Mouse (Mus musculus) layer of hippocampus, postnatal 10 days (tissue): Measurements from ENCODE around the gene Txn1. TPM values are rescaled to one million over a fixed set of nuclear protein-coding genes. Genes with fewer than 3 reads are reported as not detected.

Source experiments
- DNase-seq, 2 experiments: peaks; one replicate each; pipeline ENCODE4 v3.0.0; 2021; ENCODE audit warnings: low spot score in 2 of 2
- total RNA-seq, 2 experiments: library from RNA; stranded (reverse); gene quantifications; 2 replicates each; pipeline ENCODE4 v1.2.3; 2021

The Txn1 gene
- total RNA-seq, 2 experiments from 2014 or later = 202 to 209 TPM

DNA sequence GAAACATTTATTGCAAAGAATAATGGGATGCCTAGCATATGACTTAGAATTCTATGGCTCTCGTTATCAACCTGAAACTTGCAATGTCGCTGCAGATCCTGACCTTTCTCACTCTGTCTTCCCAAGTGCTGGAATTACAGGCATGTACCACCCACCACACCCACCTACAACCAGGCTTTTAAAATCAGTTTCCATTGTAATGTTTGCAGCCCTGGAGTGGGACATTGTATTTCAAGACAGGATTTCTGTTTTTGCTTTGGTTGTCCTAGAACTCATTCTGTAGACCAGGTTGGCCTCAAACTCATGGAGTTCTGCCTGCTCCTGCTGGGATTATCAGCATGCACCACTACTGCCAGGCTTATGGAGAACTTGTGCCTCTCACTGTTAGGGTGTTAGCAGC lies 13.3 kb downstream of the Txn1 start:
- no peak for DNase-seq

DNA sequence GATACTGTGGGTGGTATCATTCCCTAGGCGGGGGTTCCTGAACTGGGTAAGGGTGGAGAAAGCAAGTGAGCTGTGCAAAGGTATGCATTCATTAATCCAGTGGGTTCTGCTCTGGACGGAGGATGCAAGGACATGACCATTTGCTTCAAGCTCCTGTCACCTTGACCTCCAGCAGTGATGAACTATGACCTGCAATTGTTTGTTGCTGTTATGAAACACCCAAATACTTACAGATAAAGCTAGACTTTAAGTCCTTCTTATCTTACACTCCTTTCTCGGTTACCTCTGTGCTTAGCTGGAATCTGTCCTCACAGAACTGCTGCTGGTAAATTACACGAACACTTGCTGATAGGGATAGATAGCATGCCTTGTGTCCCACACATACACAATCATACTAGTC lies 15.6 kb downstream of the Txn1 start:
- no peak for DNase-seq

DNA sequence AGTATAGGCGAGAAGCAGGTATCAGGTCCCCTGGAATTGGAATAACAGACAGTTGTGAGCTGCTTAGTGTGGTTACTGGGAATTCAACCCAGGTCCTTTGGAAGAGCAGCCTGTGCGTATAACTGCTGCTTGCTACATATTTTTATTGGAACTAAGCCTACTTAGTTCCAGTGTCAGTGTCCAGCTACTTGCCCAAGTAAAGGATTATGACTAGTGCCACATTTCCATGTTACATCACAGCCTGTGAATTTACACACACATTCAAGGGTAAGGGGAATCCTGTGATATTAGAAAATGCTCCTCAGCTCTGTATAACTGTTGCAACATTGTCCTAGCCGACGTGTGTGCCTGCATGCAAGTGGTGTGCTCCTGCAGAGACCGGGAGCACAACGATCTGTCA lies 18.9 kb downstream of the Txn1 start:
- no peak for DNase-seq

DNA sequence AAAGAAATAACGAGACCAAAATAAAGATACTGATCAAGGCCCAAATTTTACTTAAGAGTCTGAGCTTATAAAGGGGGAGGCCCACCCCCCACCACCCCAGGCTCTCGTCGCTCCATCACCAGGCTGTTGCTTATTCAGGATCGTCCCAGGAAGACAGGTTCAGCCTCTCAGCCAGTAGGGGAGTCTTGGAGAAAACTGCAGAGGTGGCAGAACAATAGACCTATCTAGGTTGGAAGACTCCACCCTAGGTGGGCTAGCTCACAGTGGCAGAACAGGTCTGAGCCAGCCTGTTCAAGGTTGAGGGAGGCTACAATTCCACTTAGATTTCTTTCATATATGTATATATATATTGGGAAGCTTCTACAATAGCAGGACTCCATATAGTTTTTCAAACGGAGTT lies 22.0 kb downstream of the Txn1 start:
- no peak for DNase-seq

DNA sequence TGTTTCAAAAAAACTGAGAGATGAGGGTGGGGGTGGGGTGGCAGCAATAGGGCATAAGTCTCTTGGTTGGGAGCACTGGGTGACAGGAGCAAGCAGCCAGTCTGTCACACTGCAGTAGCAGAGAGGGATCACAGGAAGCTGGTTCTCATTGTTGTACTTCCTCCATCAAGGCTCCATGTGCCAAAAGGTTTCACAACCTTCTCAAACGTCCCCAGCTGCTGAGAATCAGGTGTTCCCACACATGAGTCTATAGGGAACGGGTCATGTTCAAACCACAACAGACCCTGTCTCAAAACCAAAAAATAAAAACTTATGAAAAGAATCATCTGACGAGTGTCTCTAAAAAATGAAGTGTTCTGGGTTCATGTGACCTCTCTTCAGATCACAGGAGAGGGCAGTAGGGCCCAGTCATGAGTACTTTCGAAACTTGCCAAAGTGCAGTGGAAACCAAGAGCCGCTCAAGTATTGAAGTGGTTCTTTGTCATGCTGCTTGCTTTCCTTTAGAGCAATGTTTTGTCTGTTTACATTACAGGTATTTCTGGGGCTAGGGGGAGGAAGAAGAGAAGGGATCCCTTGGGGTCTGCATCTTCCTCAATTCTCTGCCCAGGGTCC lies 25.5 kb downstream of the Txn1 start:
- no peak for DNase-seq

DNA sequence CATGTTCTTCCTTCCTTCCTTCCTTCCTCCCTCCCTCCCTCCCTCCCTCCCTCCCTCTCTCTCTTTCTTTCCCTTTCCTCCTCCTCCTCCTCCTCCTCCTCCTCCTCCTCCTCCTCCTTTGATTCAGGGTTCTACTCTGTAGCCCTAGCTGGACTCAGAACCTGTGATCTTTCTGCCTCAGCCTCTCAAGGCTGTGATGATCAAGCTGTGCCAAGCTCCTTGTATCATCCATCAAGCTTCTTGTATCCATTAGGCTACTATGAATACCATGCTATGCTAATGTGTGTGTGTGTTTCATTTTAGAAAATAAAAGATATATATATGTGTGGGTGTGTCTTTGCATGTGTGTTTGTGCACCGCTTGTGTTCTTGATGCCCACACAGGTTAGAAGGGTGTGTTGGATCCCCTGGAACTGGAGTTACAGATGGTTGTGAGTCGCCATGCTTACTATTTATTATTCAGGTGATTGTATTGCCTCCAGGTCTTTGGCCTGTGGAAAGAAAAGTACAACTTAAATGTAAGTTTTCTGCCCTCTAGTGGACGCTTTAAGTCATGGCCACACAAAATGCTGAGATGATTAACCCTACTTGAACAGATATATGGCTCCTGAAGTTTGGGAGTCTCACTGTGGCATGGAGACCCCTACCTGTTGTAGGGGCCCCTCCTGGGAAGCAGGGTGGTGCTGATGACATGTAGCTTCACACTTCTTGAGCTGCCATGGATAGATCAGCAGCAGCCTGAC lies 28.6 kb downstream of the Txn1 start:
- DNase-seq = peak in 1 of 2 experiments; percentile 22

DNA sequence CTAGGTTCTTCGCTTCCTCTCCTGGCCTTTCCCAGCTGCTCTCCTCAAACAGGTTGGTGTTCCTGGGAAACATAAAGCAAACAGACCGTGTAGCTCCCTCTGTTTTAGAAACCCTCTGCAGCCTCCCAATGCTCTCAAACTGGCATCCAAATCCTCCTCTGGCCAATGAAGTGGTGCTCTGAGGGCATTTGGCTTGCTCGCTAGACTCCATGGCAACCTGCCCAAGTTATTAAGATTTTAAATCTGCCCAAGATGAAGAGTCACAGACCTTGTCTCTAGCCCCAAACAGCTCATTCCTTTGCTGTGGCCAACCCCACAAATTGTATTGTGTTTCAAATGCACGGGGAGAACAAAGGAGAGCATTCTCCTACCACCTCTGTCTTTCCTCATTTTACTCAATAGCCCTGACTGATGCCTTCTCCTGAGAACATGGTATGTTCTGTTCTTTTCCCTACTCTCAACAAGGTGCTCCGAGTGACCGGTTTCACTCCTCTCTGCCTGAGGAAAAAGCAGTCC lies 31.6 kb downstream of the Txn1 start:
- DNase-seq = no peak

DNA sequence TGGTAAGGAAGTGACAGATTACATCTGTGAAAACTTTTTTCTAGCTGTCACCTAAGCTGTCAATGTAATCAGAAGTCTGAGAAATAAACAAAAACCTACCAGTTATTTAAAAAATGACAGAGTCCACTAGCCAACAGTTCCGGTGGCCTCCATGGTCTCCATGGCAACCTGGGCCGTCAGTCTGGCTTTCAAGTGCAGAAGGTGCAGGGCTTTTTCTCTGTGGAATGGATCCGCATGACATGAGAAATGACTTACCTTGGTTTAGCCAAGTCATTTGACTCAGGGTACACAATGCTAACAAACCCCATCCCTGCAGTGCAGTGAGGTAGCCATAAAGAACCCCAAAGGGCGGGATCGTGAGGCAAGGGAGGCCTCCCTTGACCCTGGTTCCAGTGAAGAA lies 34.0 kb downstream of the Txn1 start:
- no peak for DNase-seq

DNA sequence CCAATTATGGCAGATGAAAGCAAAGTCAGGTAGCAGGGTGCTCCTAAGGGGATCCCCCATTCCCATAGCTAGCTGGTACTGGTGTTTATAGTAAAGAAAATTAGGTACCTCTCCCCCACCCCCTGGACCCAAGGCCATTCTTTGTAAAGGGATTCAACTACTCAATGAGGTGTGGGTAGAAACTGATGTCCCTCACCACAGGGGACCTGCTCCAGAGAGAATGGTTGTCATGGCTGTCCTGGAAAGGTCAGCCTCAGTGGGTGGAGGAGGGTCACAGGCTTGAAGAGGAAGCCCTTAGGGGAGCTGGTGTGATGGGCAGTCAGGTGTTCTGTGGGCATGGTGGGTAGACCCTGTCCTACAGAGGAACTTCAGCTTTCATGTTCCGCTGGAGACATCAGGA lies 35.7 kb downstream of the Txn1 start:
- DNase-seq = no peak

DNA sequence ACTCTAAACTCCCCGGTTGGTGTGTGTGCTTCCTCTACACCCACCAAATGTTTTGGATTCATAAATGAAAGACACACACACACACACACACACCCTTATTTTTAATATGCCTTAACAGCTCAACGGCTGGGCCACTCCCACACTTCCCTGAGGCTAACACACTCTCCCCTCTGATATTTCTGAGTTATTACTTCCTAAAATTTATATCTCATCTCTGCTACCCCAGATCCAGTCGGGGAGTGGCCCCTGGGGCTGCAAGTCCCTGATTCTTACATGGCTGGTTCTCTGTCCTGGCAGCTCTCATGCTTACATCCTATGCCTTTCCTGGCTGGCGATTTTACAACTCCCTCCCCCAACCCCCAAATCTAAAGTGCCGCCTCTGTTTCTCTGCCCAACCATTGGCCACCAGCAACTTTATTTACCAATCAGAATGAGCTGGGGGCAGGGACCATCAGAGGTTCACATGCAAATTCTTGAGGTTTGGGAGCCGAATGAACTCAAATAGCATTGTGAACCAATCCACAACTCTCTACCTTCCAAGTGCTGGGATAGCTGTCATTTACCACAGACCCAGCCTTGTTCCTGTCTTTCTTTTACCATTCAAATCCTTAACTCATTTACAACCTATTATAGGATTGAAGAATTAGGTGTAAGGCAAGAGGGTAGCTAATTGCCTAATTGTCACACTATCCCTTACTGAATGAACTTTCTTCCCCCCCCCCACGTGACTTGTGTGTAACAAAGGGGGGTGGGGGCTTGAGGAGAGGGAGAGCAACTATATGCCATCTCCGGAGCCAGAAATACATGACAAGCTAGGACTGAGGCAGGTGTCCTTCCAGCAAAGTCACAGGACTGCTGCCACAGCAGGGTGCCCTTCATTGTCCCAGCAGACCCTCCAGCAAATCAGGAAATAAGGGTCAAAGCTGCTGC lies 36.5 kb downstream of the Txn1 start:
- DNase-seq = no peak

DNA sequence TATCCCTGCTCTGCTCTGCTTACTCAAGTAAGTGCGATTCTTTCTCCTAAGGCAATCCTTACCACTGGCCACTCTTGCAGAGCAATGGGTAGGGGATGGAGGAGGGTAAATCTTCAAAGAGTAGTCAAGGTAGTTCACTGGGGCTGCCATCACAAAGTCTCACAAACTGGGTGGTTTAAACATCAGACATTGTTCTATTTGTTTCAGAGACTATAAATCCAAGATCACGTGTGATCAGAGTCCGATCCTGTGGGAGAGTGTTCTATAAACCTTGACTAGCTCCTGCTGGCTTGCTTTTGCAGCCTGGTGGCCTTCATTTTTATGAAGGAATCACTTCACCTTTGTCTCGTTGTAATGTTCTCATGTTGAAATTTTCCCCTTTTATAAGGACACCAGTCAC lies 39.5 kb downstream of the Txn1 start:
- no peak for DNase-seq

DNA sequence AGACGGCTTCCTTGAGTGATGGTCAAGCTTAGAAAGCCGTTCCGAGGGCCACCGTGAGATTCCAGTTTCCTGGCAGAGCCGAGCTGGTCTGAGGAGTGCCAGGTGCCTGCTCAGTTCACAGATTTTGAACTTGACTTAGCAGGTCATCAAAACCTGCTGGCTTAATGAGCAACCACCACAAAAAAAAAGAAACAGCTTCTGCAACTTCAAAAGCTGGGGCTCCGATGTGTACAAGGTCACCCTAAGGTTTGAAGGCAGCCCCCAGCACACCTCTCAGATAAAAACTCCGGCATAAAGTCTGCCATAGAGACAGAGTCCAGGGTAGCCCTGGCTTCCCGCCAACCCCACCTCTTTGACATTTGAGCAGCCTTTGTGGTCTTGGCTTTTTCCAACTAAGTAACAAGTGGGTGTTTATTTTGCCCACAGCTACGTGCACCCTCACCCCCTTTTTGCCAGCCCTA lies 40.0 kb downstream of the Txn1 start, which contains the start of gene D630039A03Rik:
Gene D630039A03Rik, minus strand, starts transcription at position 97 of the 461 bp plus-strand sequence.
- DNase-seq = peak in 1 of 2 experiments; percentile 19

DNA sequence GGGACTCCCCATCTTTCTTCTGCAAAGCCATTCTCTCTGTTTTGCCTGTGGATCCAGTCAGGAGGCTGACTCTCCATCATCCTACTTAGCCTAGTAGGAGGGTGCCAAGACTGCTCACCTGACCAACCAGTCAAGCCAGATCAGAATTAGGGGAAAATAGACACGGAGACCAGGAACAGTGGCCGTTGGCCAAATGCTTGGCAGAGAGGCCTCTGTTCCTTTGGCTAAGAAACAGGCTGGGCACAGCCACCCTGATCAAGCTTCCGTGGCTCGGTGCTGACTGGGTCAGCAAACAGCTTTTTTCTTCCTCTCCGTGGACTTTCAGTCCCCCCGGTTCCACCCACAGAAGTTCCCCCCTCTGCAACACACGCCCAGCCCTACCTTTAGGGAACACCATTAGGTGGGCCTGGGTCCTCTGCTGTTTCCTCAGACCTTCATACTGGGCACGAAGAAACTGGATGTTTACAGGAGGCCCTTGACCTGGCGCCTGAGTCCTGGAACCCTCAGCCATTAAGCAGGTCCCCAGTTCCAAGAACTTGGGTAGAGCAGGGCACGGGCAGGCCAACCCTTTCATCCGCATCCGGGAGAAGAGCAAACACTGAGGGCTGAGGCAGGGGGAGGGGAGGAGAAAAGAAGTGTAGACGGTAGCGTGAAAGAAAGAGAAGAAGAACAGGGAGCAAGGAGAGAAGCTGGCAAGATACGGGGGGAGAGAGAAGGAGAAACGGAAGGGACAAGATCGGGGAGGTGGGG lies 40.8 kb downstream of the Txn1 start:
- peak; percentile 43 to 54 for DNase-seq

DNA sequence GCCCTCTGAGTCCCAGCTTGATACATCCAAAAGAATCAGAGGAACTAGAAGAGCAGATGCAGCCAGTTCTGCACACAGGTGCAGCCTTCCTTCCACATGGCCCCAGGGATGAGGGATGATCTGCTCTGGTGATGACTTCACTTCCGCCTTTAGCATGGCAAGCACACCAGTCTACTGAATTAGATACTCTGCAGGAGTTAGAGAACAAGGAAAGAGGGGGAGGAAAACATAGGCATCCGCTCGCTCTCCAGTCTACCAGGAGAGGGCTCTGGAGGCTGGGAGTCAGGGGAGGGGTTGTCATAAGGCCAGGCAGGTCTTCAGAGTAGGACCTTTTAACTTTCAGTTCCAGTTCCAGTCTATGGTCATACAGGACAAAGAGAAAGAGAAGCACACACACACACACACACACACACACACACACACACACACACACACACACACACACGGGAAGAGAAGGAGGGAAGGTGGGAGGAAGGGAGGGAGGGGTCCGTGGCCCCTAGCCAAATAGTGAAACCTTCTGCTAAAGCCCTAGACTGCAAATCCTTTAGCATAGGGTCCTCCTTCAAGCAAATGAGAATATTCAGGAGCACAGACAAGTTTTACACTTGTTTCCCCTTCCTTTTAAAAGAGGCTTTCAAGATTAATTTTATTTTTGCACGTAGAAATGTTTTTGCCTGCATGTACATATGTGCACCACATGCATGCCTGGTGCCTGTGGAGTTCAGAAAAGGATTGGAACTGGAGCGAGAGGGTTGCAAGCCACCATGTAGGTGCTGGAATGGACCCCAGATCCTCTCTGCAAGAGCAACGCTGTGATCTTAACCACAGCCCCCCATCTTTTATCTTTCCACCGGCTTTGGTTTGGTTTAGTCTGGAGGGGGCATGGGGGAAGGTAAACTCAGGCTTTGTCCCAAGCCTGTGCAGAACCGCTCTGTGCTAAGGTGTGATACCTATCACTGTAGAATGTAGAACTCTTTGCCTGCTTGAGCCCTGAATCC lies 41.7 kb downstream of the Txn1 start:
- no peak for DNase-seq

DNA sequence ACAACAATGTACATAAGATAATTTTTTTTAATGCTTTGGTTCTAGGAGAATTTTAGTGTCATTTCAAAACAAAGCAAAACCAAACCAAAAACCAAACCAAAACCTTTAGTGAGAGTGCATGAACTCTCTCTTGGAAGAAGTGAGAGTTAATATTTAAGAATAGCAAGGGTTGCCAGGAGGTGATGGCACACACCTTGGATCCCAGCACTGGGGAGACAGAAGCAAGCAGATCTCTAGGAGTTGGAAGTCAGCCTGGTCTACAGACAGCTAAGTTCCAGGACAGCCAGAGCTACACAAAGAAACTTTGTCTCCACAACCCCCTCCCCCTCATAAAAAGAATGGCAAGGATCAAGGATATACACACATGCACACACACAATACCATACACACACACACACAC lies 43.2 kb downstream of the Txn1 start:
- no peak for DNase-seq

DNA sequence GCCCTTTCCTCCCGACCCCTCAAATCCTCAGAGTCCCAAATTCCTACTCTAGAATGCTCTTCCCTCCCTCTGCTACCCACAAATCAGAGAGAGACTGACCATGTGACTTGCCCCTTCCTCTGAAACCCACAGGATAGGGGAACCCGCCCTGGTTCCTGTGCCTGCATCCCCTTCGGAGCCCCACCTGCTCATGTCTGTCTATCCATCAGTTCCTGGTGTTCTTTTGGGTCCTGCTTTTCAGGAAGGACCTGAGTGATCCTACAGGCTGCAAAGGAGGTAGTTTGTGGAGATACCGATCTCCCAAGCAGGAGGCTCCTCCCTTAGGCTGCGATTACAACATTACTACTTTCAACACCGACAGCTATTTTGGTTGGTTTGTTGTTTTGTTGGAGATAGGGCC lies 47.4 kb downstream of the Txn1 start:
- DNase-seq = no peak

DNA sequence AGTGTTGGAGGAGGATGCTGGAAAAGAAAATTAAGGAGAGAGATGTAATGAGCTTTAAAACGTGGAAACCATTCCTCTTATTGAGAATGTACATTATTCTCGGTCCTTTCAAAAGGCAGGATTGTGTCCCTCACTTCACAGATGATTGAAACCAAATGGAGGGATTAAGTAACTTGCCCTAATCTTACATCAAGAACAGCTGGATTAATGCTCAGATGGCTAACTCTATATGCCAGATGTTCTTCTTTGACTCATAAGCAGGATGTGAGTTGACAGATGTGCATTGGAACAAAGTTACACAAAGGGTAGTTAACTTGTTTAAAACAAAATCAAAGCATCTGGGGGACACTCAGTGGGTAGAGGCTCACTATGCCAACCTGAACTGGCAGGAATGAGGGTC lies 49.5 kb downstream of the Txn1 start:
- DNase-seq = no peak

DNA sequence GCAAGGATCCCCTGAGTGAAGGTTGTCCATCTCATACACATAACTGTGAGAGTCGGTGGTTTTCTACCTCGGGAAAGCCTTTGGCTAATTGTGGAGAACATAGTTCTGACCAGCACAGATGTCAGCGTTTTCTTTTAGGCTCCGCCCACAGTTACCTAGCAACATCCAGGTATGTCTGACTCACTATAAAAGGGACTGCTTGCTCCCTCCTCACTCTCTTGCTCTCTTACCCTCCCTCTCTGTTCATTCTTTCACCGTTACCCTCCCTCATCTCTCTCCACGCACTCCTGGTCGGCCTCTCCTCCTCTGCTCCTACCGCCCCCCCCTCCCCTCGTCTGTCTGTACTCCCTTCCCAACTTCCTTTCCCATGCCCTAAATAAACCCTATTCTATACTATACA lies 51.6 kb downstream of the Txn1 start:
- no peak for DNase-seq

DNA sequence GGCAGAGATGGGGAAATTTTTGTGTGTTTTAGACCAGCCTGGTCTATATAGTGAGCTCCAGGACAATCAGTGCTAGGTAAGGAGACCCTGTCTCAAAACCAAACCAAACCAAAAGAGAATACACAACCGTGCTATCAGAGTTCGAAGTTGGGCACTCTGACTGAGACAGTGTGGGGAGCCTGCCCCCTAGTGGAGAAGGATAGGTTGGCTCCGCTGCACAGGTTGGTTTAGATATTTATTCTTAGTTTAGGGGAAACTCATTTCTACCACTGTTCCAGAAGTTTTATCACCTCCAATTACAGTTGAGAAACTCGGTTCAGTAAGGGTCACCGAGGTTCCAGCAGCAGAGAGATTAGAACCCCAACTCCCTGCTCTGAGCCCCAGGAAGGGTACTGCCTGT lies 52.0 kb downstream of the Txn1 start:
- peak; percentile 67 to 74 for DNase-seq

DNA sequence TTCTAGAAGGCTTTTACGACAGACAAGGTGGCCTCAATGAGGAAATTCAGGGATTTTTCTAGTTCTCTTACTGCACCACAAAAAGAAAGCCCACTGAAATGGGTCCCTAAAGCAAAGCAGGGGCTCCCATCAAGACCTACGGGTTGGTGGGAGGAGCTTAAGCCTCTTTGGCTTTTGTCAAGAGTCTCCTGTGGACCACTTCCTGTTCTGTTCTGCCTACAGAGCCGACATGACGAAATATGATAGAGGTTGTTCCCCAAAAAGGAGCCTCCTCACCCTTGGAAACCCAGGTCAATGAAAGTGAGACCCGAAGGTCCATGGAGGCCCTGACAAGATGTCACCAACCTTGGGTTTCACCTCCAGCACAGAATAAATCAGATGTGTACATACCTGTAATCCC lies 53.6 kb downstream of the Txn1 start:
- no peak for DNase-seq
